Mouse (Mus musculus): ENCODE measurements around the gene Vcp. TPM values are rescaled to one million over a fixed set of nuclear protein-coding genes. Genes with fewer than 3 reads are reported as not detected.

The Vcp gene
- total and polyA plus RNA-seq, 3 experiments: 136 to 261 (median 223) TPM

DNA sequence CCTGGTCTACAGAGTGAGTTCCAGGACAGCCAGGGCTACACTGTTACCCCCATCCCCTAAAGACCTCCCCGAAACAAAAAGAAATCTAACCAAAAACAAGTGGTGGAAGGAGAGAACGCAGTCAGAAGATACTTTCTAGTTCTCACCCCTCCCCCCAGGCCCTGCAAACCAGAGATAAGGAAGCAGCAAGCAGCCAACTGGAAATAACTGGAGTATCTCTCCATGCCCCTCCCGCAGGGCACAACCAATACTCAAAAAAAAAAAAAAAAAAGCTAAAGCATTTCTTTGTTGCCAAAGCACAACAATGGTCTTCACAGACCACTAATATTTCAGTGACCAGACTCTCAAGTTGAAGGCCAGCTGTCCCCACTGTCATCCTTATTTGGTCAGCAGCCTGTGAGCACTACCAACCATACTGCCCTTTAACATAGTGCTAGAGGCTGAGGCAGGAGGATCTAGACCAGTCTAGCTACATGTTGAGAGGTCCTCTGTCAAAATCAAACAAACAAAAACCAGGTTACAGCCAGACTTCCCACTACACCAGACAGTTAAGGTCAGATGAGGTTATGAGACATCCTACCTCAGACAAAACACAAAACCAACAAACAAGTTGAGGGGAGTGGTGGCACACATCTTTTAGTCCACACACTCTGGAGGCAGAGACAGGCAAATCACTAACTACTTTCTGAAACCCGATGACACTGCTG lies 37.7 kb upstream of the Vcp start:
- Histone ChIP-seq H3K9me3 (replicated peaks) (no peaks in the 10 kb centered on the region), H3K36me3 (replicated peaks) (peaks cover 28% of the 10 kb centered on the region), H3K4me1 (ENCODE audit: insufficient read depth, low read depth, low read length) (peaks cover 67% of the 10 kb centered on the region), H3K27me3 (ENCODE audit: insufficient read depth, low read length) (peaks cover 3% of the 10 kb centered on the region; the same call in 1 of the 2 replicates), H3K4me3 (ENCODE audit: low read depth, low read length) (peak overlapping the region; percentile 63; the same call in 1 of the 2 replicates)
- ATAC-seq (ENCODE audit: extremely low read depth, insufficient number of reproducible peaks, low FRiP score, poor library complexity, severe bottlenecking) (peak; percentile 48), DNase-seq (ENCODE audit: low spot score) (peak; percentile 65)
- TF ChIP-seq TAL1 (conservative IDR thresholded peaks at IDR 0.05; ENCODE audit: low read depth, low read length) (peak; percentile 91), GATA2 (IDR thresholded peaks at IDR 0.05; ENCODE audit: borderline replicate concordance, low read depth, low read length) (no peak)

DNA sequence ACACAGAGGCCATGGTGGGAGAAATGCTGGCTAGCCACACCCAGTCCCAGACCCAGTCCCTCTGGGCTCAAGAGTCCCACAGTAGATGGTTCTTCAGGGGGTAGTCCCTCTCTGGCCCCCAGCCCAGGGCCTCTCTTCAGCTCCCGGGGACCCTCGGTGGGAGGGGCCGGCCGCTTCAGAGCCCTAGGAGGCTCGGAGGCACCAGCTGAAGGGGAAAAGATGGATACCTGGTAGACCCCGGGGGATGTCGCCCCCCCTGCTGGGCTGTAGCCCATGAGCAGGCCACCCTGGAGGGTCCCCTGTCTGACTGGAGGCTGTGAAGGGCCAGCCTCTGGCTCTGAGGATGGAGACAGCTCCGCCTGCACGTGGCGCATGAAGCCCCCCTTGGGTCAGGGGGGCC lies 36.0 kb upstream of the Vcp start:
- H3K9me3 ChIP-seq (replicated peaks): no peaks in the 10 kb centered on the region
- ATAC-seq (ENCODE audit: extremely low read depth, insufficient number of reproducible peaks, low FRiP score, poor library complexity, severe bottlenecking): no peak
- no peak for DNase-seq (ENCODE audit: low spot score)
- H3K4me3 ChIP-seq (ENCODE audit: low read depth, low read length): peak overlapping the region; percentile 63; the same call in 1 of the 2 replicates
- peaks cover 32% of the 10 kb centered on the region for H3K36me3 ChIP-seq (replicated peaks)
- H3K27me3 ChIP-seq (ENCODE audit: insufficient read depth, low read length): peaks cover 3% of the 10 kb centered on the region; the same call in 1 of the 2 replicates
- H3K4me1 ChIP-seq (ENCODE audit: insufficient read depth, low read depth, low read length): peaks cover 74% of the 10 kb centered on the region
- TF ChIP-seq POLR2AphosphoS5 (IDR thresholded peaks at IDR 0.05; ENCODE audit: insufficient replicate concordance, low read depth, low read length) (no peak), TAL1 (conservative IDR thresholded peaks at IDR 0.05; ENCODE audit: low read depth, low read length) (no peak), GATA1 (IDR thresholded peaks at IDR 0.05; ENCODE audit: borderline replicate concordance, low read length) (no peak), GATA2 (IDR thresholded peaks at IDR 0.05; ENCODE audit: borderline replicate concordance, low read depth, low read length) (no peak), CTCF (IDR thresholded peaks at IDR 0.05; ENCODE audit: low read depth, low read length) (no peak)

GRCm38 (mm10) chr4:43035851-43036250 lies 35.5 kb upstream of the Vcp start:
- TF ChIP-seq TAL1 (conservative IDR thresholded peaks at IDR 0.05; ENCODE audit: low read depth, low read length): no peak
- TF ChIP-seq POLR2AphosphoS5 (IDR thresholded peaks at IDR 0.05; ENCODE audit: insufficient replicate concordance, low read depth, low read length): no peak
- no peak for TF ChIP-seq CTCF (IDR thresholded peaks at IDR 0.05; ENCODE audit: low read depth, low read length)
- TF ChIP-seq GATA2 (IDR thresholded peaks at IDR 0.05; ENCODE audit: borderline replicate concordance, low read depth, low read length): no peak
- TF ChIP-seq GATA1 (IDR thresholded peaks at IDR 0.05; ENCODE audit: borderline replicate concordance, low read length): no peak

GRCm38 (mm10) chr4:43033481-43033880 lies 33.2 kb upstream of the Vcp start:
- peaks cover 52% of the 10 kb centered on the region for H3K36me3 ChIP-seq (replicated peaks)
- ATAC-seq (ENCODE audit: extremely low read depth, insufficient number of reproducible peaks, low FRiP score, poor library complexity, severe bottlenecking) (no peak), DNase-seq (ENCODE audit: low spot score) (no peak)
- H3K27me3 ChIP-seq (ENCODE audit: insufficient read depth, low read length): peaks cover 3% of the 10 kb centered on the region; the same call in 1 of the 2 replicates
- no peak overlapping the region for H3K4me3 ChIP-seq (ENCODE audit: low read depth, low read length)
- peaks cover 68% of the 10 kb centered on the region for H3K4me1 ChIP-seq (ENCODE audit: insufficient read depth, low read depth, low read length)
- H3K9me3 ChIP-seq (replicated peaks): no peaks in the 10 kb centered on the region
- no peak for TF ChIP-seq GATA1 (IDR thresholded peaks at IDR 0.05; ENCODE audit: borderline replicate concordance, low read length)
- no peak for TF ChIP-seq CTCF (IDR thresholded peaks at IDR 0.05; ENCODE audit: low read depth, low read length)
- TF ChIP-seq POLR2AphosphoS5 (IDR thresholded peaks at IDR 0.05; ENCODE audit: insufficient replicate concordance, low read depth, low read length): no peak
- TF ChIP-seq GATA2 (IDR thresholded peaks at IDR 0.05; ENCODE audit: borderline replicate concordance, low read depth, low read length): no peak
- no peak for TF ChIP-seq TAL1 (conservative IDR thresholded peaks at IDR 0.05; ENCODE audit: low read depth, low read length)

More at GRCm38 (mm10) chr4:43035851-43036250, 35.5 kb upstream of the Vcp start:
- peak overlapping the region; percentile 63; the same call in 1 of the 2 replicates for H3K4me3 ChIP-seq (ENCODE audit: low read depth, low read length)
- DNase-seq (ENCODE audit: low spot score) (no peak), ATAC-seq (ENCODE audit: extremely low read depth, insufficient number of reproducible peaks, low FRiP score, poor library complexity, severe bottlenecking) (no peak)
- H3K9me3 ChIP-seq (replicated peaks): no peaks in the 10 kb centered on the region
- peaks cover 70% of the 10 kb centered on the region for H3K4me1 ChIP-seq (ENCODE audit: insufficient read depth, low read depth, low read length)
- peaks cover 3% of the 10 kb centered on the region; the same call in 1 of the 2 replicates for H3K27me3 ChIP-seq (ENCODE audit: insufficient read depth, low read length)
- H3K36me3 ChIP-seq (replicated peaks): peaks cover 32% of the 10 kb centered on the region

- no peak for ATAC-seq (ENCODE audit: extremely low read depth, insufficient number of reproducible peaks, low FRiP score, poor library complexity, severe bottlenecking)
- peaks cover 62% of the 10 kb centered on the region for H3K36me3 ChIP-seq (replicated peaks)
- peaks cover 3% of the 10 kb centered on the region; the same call in 1 of the 2 replicates for H3K27me3 ChIP-seq (ENCODE audit: insufficient read depth, low read length)
- no peaks in the 10 kb centered on the region for H3K9me3 ChIP-seq (replicated peaks)
- H3K4me1 ChIP-seq (ENCODE audit: insufficient read depth, low read depth, low read length): peaks cover 61% of the 10 kb centered on the region
- H3K4me3 ChIP-seq (ENCODE audit: low read depth, low read length): no peak overlapping the region
- DNase-seq (ENCODE audit: low spot score): no peak
- no peak for TF ChIP-seq GATA1 (IDR thresholded peaks at IDR 0.05; ENCODE audit: borderline replicate concordance, low read length)
- no peak for TF ChIP-seq TAL1 (conservative IDR thresholded peaks at IDR 0.05; ENCODE audit: low read depth, low read length)
- no peak for TF ChIP-seq GATA2 (IDR thresholded peaks at IDR 0.05; ENCODE audit: borderline replicate concordance, low read depth, low read length)
- TF ChIP-seq POLR2AphosphoS5 (IDR thresholded peaks at IDR 0.05; ENCODE audit: insufficient replicate concordance, low read depth, low read length): no peak
- no peak for TF ChIP-seq CTCF (IDR thresholded peaks at IDR 0.05; ENCODE audit: low read depth, low read length)
These were observed 32.2 kb upstream of the Vcp start for GRCm38 (mm10) chr4:43032501-43032900.

GRCm38 (mm10) chr4:43031237-43031995 lies 31.1 kb upstream of the Vcp start, which contains the start of gene Stoml2:
TSS of gene Stoml2 (minus strand) at chr4:43031710.
- H3K4me1 ChIP-seq (ENCODE audit: insufficient read depth, low read depth, low read length): peaks cover 50% of the 10 kb centered on the region
- peaks cover 3% of the 10 kb centered on the region; the same call in 1 of the 2 replicates for H3K27me3 ChIP-seq (ENCODE audit: insufficient read depth, low read length)
- H3K36me3 ChIP-seq (replicated peaks): peaks cover 71% of the 10 kb centered on the region
- peak within 1 kb of the TSS; percentile 76 for H3K4me3 ChIP-seq (ENCODE audit: low read depth, low read length)
- TF ChIP-seq GATA2 (IDR thresholded peaks at IDR 0.05; ENCODE audit: borderline replicate concordance, low read depth, low read length): no peak
- TF ChIP-seq TAL1 (conservative IDR thresholded peaks at IDR 0.05; ENCODE audit: low read depth, low read length): no peak
- TF ChIP-seq POLR2AphosphoS5 (IDR thresholded peaks at IDR 0.05; ENCODE audit: insufficient replicate concordance, low read depth, low read length): no peak
- no peak for TF ChIP-seq CTCF (IDR thresholded peaks at IDR 0.05; ENCODE audit: low read depth, low read length)
- no peak for TF ChIP-seq GATA1 (IDR thresholded peaks at IDR 0.05; ENCODE audit: borderline replicate concordance, low read length)
- DNase-seq (ENCODE audit: low spot score) (peak; percentile 82), ATAC-seq (ENCODE audit: extremely low read depth, insufficient number of reproducible peaks, low FRiP score, poor library complexity, severe bottlenecking) (peak; percentile 96)
- H3K9me3 ChIP-seq (replicated peaks): no peaks in the 10 kb centered on the region
